Mouse (Mus musculus): Measurements from ENCODE around the gene E130114P18Rik. TPM values are rescaled to one million over a fixed set of nuclear protein-coding genes. Genes with fewer than 3 reads are reported as not detected.
A peak's percentile ranks its signal among the peaks of the same experiment; 100 is the strongest.

Gene E130114P18Rik
- polyA plus RNA-seq, 1 experiment from 2014 or later = 11.6 TPM

- Histone ChIP-seq H3K4me1 (ENCODE audit: control insufficient read depth, insufficient read depth, low read length) (no peaks in the 10 kb centered on the region), H3K9ac (ENCODE audit: low read depth, low read length) (no peak overlapping the region), H3K27me3 (ENCODE audit: control insufficient read depth, insufficient read depth, low read depth, low read length) (no peaks in the 10 kb centered on the region), H3K27ac (ENCODE audit: low read length) (no peak overlapping the region), H3K36me3 (ENCODE audit: control insufficient read depth, insufficient read depth, low read length) (no peaks in the 10 kb centered on the region), H3K4me2 (ENCODE audit: low read length) (no peak overlapping the region), H3K9me3 (replicated peaks; ENCODE audit: control insufficient read depth, low read length, poor library complexity, severe bottlenecking) (no peaks in the 10 kb centered on the region), H3K4me3 (ENCODE audit: low read depth, low read length) (no peak overlapping the region)
- 73% methylated on average over 10 of the region's 10 CpGs for WGBS
- no peak for ATAC-seq
Observed at GRCm38 (mm10) chr4:97793931-97794330, 16.1 kb upstream of the E130114P18Rik start.

GRCm38 (mm10) chr4:97788537-97788936, 10.7 kb upstream of the E130114P18Rik start:
- no peaks in the 10 kb centered on the region for H3K9me3 ChIP-seq (replicated peaks; ENCODE audit: control insufficient read depth, low read length, poor library complexity, severe bottlenecking)
- no peaks in the 10 kb centered on the region; the same call in 1 of the 2 replicates for H3K27me3 ChIP-seq (ENCODE audit: control insufficient read depth, insufficient read depth, low read depth, low read length)
- H3K27ac ChIP-seq (ENCODE audit: low read length) = no peak overlapping the region
- no peak for ATAC-seq
- no peaks in the 10 kb centered on the region for H3K4me1 ChIP-seq (ENCODE audit: control insufficient read depth, insufficient read depth, low read length)
- H3K4me3 ChIP-seq (ENCODE audit: low read depth, low read length) = no peak overlapping the region
- no peak overlapping the region for H3K4me2 ChIP-seq (ENCODE audit: low read length)
- H3K36me3 ChIP-seq (ENCODE audit: control insufficient read depth, insufficient read depth, low read length) = no peaks in the 10 kb centered on the region; the same call in 1 of the 2 replicates
- 50% methylated on average over 4 of the region's 4 CpGs for WGBS
- no peak overlapping the region for H3K9ac ChIP-seq (ENCODE audit: low read depth, low read length)

- Histone ChIP-seq H3K4me1 (ENCODE audit: control insufficient read depth, insufficient read depth, low read length) (no peaks in the 10 kb centered on the region), H3K36me3 (ENCODE audit: control insufficient read depth, insufficient read depth, low read length) (no peaks in the 10 kb centered on the region; the same call in 1 of the 2 replicates), H3K9me3 (replicated peaks; ENCODE audit: control insufficient read depth, low read length, poor library complexity, severe bottlenecking) (0 out of 2 replicates have a peak, but pooled peaks cover 3% of the 10 kb centered on the region), H3K27me3 (ENCODE audit: control insufficient read depth, insufficient read depth, low read depth, low read length) (no peaks in the 10 kb centered on the region; the same call in 1 of the 2 replicates), H3K4me3 (ENCODE audit: low read depth, low read length) (no peak overlapping the region), H3K9ac (ENCODE audit: low read depth, low read length) (no peak overlapping the region), H3K4me2 (ENCODE audit: low read length) (no peak overlapping the region), H3K27ac (ENCODE audit: low read length) (no peak overlapping the region)
- 73% methylated on average over 3 of the region's 3 CpGs for WGBS
- no peak for ATAC-seq
Observed at GRCm38 (mm10) chr4:97787515-97787914, 9.6 kb upstream of the E130114P18Rik start.

GRCm38 (mm10) chr4:97786571-97786970, 8.7 kb upstream of the E130114P18Rik start:
- Histone ChIP-seq H3K36me3 (ENCODE audit: control insufficient read depth, insufficient read depth, low read length) (no peaks in the 10 kb centered on the region; the same call in 1 of the 2 replicates), H3K4me2 (ENCODE audit: low read length) (no peak overlapping the region), H3K9ac (ENCODE audit: low read depth, low read length) (no peak overlapping the region), H3K4me1 (ENCODE audit: control insufficient read depth, insufficient read depth, low read length) (no peaks in the 10 kb centered on the region), H3K27ac (ENCODE audit: low read length) (no peak overlapping the region), H3K27me3 (ENCODE audit: control insufficient read depth, insufficient read depth, low read depth, low read length) (no peaks in the 10 kb centered on the region; the same call in 1 of the 2 replicates), H3K4me3 (ENCODE audit: low read depth, low read length) (no peak overlapping the region), H3K9me3 (replicated peaks; ENCODE audit: control insufficient read depth, low read length, poor library complexity, severe bottlenecking) (0 out of 2 replicates have a peak, but pooled peaks cover 3% of the 10 kb centered on the region)
- WGBS = 53% methylated on average over 8 of the region's 8 CpGs
- no peak for ATAC-seq

GRCm38 (mm10) chr4:97785547-97786271, 7.8 kb upstream of the E130114P18Rik start:
- Histone ChIP-seq H3K36me3 (ENCODE audit: control insufficient read depth, insufficient read depth, low read length) (no peaks in the 10 kb centered on the region; the same call in 1 of the 2 replicates), H3K9ac (ENCODE audit: low read depth, low read length) (no peak overlapping the region), H3K27me3 (ENCODE audit: control insufficient read depth, insufficient read depth, low read depth, low read length) (no peaks in the 10 kb centered on the region; the same call in 1 of the 2 replicates), H3K4me3 (ENCODE audit: low read depth, low read length) (no peak overlapping the region), H3K9me3 (replicated peaks; ENCODE audit: control insufficient read depth, low read length, poor library complexity, severe bottlenecking) (0 out of 2 replicates have a peak, but pooled peaks cover 3% of the 10 kb centered on the region), H3K4me2 (ENCODE audit: low read length) (peak overlapping the region; percentile 9; the same call in 1 of the 2 replicates), H3K27ac (ENCODE audit: low read length) (peak overlapping the region; percentile 17; the same call in 1 of the 2 replicates), H3K4me1 (ENCODE audit: control insufficient read depth, insufficient read depth, low read length) (no peaks in the 10 kb centered on the region)
- ATAC-seq = no peak
- 65% methylated on average over 8 of the region's 8 CpGs for WGBS

- no peaks in the 10 kb centered on the region for H3K4me1 ChIP-seq (ENCODE audit: control insufficient read depth, insufficient read depth, low read length)
- 0 out of 2 replicates have a peak, but pooled peaks cover 3% of the 10 kb centered on the region for H3K9me3 ChIP-seq (replicated peaks; ENCODE audit: control insufficient read depth, low read length, poor library complexity, severe bottlenecking)
- ATAC-seq = no peak
- 82% methylated on average over 11 of the region's 11 CpGs for WGBS
- H3K27ac ChIP-seq (ENCODE audit: low read length) = no peak overlapping the region
- H3K36me3 ChIP-seq (ENCODE audit: control insufficient read depth, insufficient read depth, low read length) = no peaks in the 10 kb centered on the region; the same call in 1 of the 2 replicates
- H3K27me3 ChIP-seq (ENCODE audit: control insufficient read depth, insufficient read depth, low read depth, low read length) = no peaks in the 10 kb centered on the region; the same call in 1 of the 2 replicates
- H3K4me3 ChIP-seq (ENCODE audit: low read depth, low read length) = no peak overlapping the region
- no peak overlapping the region for H3K4me2 ChIP-seq (ENCODE audit: low read length)
- H3K9ac ChIP-seq (ENCODE audit: low read depth, low read length) = no peak overlapping the region
Observed at GRCm38 (mm10) chr4:97784236-97784635, 6.4 kb upstream of the E130114P18Rik start.

GRCm38 (mm10) chr4:97783073-97783879, 5.4 kb upstream of the E130114P18Rik start:
- no peaks in the 10 kb centered on the region; the same call in 1 of the 2 replicates for H3K27me3 ChIP-seq (ENCODE audit: control insufficient read depth, insufficient read depth, low read depth, low read length)
- H3K4me2 ChIP-seq (ENCODE audit: low read length) = no peak overlapping the region
- no peak overlapping the region for H3K4me3 ChIP-seq (ENCODE audit: low read depth, low read length)
- ATAC-seq = no peak
- WGBS = 91% methylated on average over 26 of the region's 26 CpGs
- no peaks in the 10 kb centered on the region; the same call in 1 of the 2 replicates for H3K36me3 ChIP-seq (ENCODE audit: control insufficient read depth, insufficient read depth, low read length)
- no peak overlapping the region for H3K9ac ChIP-seq (ENCODE audit: low read depth, low read length)
- no peak overlapping the region for H3K27ac ChIP-seq (ENCODE audit: low read length)
- H3K4me1 ChIP-seq (ENCODE audit: control insufficient read depth, insufficient read depth, low read length) = no peaks in the 10 kb centered on the region
- 0 out of 2 replicates have a peak, but pooled peaks cover 3% of the 10 kb centered on the region for H3K9me3 ChIP-seq (replicated peaks; ENCODE audit: control insufficient read depth, low read length, poor library complexity, severe bottlenecking)

GRCm38 (mm10) chr4:97782497-97782896, 4.6 kb upstream of the E130114P18Rik start:
- Histone ChIP-seq H3K4me2 (ENCODE audit: low read length) (no peak overlapping the region), H3K4me3 (ENCODE audit: low read depth, low read length) (no peak overlapping the region), H3K9me3 (replicated peaks; ENCODE audit: control insufficient read depth, low read length, poor library complexity, severe bottlenecking) (0 out of 2 replicates have a peak, but pooled peaks cover 3% of the 10 kb centered on the region), H3K36me3 (ENCODE audit: control insufficient read depth, insufficient read depth, low read length) (no peaks in the 10 kb centered on the region; the same call in 1 of the 2 replicates), H3K4me1 (ENCODE audit: control insufficient read depth, insufficient read depth, low read length) (no peaks in the 10 kb centered on the region), H3K9ac (ENCODE audit: low read depth, low read length) (no peak overlapping the region), H3K27me3 (ENCODE audit: control insufficient read depth, insufficient read depth, low read depth, low read length) (no peaks in the 10 kb centered on the region; the same call in 1 of the 2 replicates), H3K27ac (ENCODE audit: low read length) (no peak overlapping the region)
- 85% methylated on average over 6 of the region's 6 CpGs for WGBS
- no peak for ATAC-seq

All from midbrain, embryonic 16.5 days (tissue).